Mouse (Mus musculus) bone marrow macrophage, adult 2 months (primary cell): Measurements from ENCODE around the gene H2-M11. TPM values are rescaled to one million over a fixed set of nuclear protein-coding genes. Genes with fewer than 3 reads are reported as not detected.

Experiments used
- H3K27ac ChIP-seq: 2 replicates; pipeline ENCODE4 v1.5.1; 2012; ENCODE audit warnings: low read depth, low read length; ENCODE audit not compliant: insufficient read depth
- H3K4me1 ChIP-seq: 2 replicates; pipeline ENCODE4 v1.6.1; 2012; ENCODE audit warnings: low read length; ENCODE audit not compliant: control insufficient read depth, insufficient read depth
- H3K4me3 ChIP-seq: 2 replicates; pipeline ENCODE4 v1.5.1; 2012; ENCODE audit warnings: mild to moderate bottlenecking, low read length, moderate library complexity; ENCODE audit not compliant: insufficient read depth
- CTCF ChIP-seq: IDR thresholded peaks from 2 replicates; pipeline ENCODE4 v1.5.1; 2012; ENCODE audit warnings: low read depth, mild to moderate bottlenecking, low read length, moderate library complexity
- POLR2A ChIP-seq: IDR thresholded peaks from 2 replicates; pipeline ENCODE4 v1.6.1; 2012; ENCODE audit warnings: mild to moderate bottlenecking, low read depth, low read length, borderline replicate concordance
- polyA plus RNA-seq: library from polyadenylated mRNA; stranded (reverse); fragments of >200 nt; gene quantifications from 2 replicates; pipeline ENCODE4 v1.2.4, GENCODE M21; 2012; ENCODE audit not compliant: missing spikeins, insufficient read depth, insufficient read length

The H2-M11 gene
- not detected in 2 replicates for polyA plus RNA-seq

- TF ChIP-seq POLR2A, result no peak
- TF ChIP-seq CTCF, result no peak
- Histone ChIP-seq H3K4me1 (no peaks in the 10 kb centered on the region), H3K27ac (no peak within 1 kb of the TSS), H3K4me3 (no peak within 1 kb of the TSS)
Measured at GRCm38 (mm10) chr17:36546775-36547174, at the start of gene H2-M11. TSS of gene H2-M11 (plus strand) at chr17:36547075.

DNA sequence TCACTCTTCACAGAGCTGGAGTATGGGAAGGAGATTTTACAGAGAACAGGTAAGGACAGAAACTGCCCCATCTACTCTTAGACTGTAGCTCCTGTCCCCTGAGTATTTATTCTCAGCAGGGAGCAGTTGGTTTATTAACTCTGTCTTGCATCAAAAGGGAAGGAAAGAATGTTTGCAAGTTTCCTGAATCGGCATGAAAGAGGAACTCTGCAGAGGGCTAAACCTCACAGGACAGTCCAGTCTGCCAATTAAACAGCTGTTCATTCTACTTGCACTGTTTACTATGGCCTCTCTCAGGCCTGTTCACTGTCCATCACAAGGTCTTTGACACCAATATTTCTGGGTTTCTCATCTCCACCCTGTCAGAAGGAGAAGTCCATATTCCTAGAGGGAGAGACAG lies 46.4 kb upstream of the H2-M11 start:
- H3K4me1 ChIP-seq, result no peaks in the 10 kb centered on the region
- TF ChIP-seq POLR2A (no peak), CTCF (no peak)
- H3K4me3 ChIP-seq, result no peak overlapping the region
- H3K27ac ChIP-seq, result no peak overlapping the region

GRCm38 (mm10) chr17:36503910-36504309 lies 43.0 kb upstream of the H2-M11 start:
- Histone ChIP-seq H3K27ac (no peak overlapping the region), H3K4me1 (no peaks in the 10 kb centered on the region), H3K4me3 (no peak overlapping the region)
- no peak for TF ChIP-seq CTCF
- no peak for TF ChIP-seq POLR2A

Other genes starting within 250 kb of the H2-M11 start
- not detected in 2 replicates for gene H2-M10.1, start 220.9 kb upstream of the H2-M11 start, polyA plus RNA-seq
- not detected in 2 replicates for gene H2-M10.3, start 178.7 kb upstream of the H2-M11 start, polyA plus RNA-seq
- gene H2-M10.4, start 84.7 kb upstream of the H2-M11 start, polyA plus RNA-seq, result not detected in 2 replicates
- not detected in 2 replicates for gene H2-M9, start 95.6 kb downstream of the H2-M11 start, polyA plus RNA-seq
- gene H2-M1, start 125.1 kb downstream of the H2-M11 start, polyA plus RNA-seq, result not detected in 2 replicates
- gene H2-M10.5, start 225.8 kb downstream of the H2-M11 start, polyA plus RNA-seq, result not detected in 2 replicates